Mouse (Mus musculus): Measurements from ENCODE around the gene Ctdsp2.

- no peak for TF ChIP-seq USF1 (IDR thresholded peaks at IDR 0.05; ENCODE audit: low read depth, low read length)
- no peak for TF ChIP-seq SIN3A (IDR thresholded peaks at IDR 0.05; ENCODE audit: low read length)
- no peak for TF ChIP-seq CHD2 (IDR thresholded peaks at IDR 0.05; ENCODE audit: low read length)
- TF ChIP-seq CTCF (conservative IDR thresholded peaks at IDR 0.05 in 1 of 2, IDR thresholded peaks at IDR 0.05 in 1 of 2; ENCODE audit: low read depth in 2 of 2, low read length in 2 of 2): peak; percentile 80 to 97
- peak; percentile 46 for TF ChIP-seq ZC3H11A (IDR thresholded peaks at IDR 0.05; ENCODE audit: low read depth, low read length)
- TF ChIP-seq ZMIZ1 (IDR thresholded peaks at IDR 0.05; ENCODE audit: low read depth, low read length): no peak
- no peak for TF ChIP-seq POLR2AphosphoS2 (IDR thresholded peaks at IDR 0.05; ENCODE audit: low read depth, low read length)
- TF ChIP-seq SMC3 (IDR thresholded peaks at IDR 0.05; ENCODE audit: low read depth, low read length): peak; percentile 95
- no peak for TF ChIP-seq EP300 (IDR thresholded peaks at IDR 0.05; ENCODE audit: low read length)
- TF ChIP-seq POLR2A (IDR thresholded peaks at IDR 0.05; ENCODE audit: low read depth, low read length): no peak
- TF ChIP-seq RCOR1 (conservative IDR thresholded peaks at IDR 0.05; ENCODE audit: low read depth, low read length): no peak
- TF ChIP-seq NELFE (IDR thresholded peaks at IDR 0.05; ENCODE audit: low read depth, low read length): no peak; the same call in 1 of the 2 replicates
These were observed 12.0 kb downstream of the Ctdsp2 start for GRCm38 (mm10) chr10:126990313-126991056.
